Mouse (Mus musculus): ENCODE results near the gene Crygd. TPM values are rescaled to one million over a fixed set of nuclear protein-coding genes. Genes with fewer than 3 reads are reported as not detected.
A peak's percentile ranks its signal among the peaks of the same experiment; 100 is the strongest.
"Not testable (repeated sequence)": the region's sequence is repeated elsewhere in the genome, so short reads cannot be mapped to it uniquely, and the experiment has no call there.

The Crygd gene
- polyA plus RNA-seq, 1 experiment = not detected

- Histone ChIP-seq H3K4me1 (ENCODE audit: control insufficient read depth, insufficient read depth, low read length) (peaks cover 19% of the 10 kb centered on the region), H3K27ac (ENCODE audit: insufficient read depth, low read depth, low read length) (no peak overlapping the region), H3K4me3 (ENCODE audit: insufficient read depth, low read length) (no peak overlapping the region)
- TF ChIP-seq POLR2A (IDR thresholded peaks at IDR 0.05; ENCODE audit: borderline replicate concordance, low read depth, low read length) (no peak), CTCF (IDR thresholded peaks at IDR 0.05; ENCODE audit: low read depth, low read length) (no peak)
Observed at GRCm38 (mm10) chr1:65090370-65090769, 27.1 kb upstream of the Crygd start.

- H3K4me1 ChIP-seq (ENCODE audit: control insufficient read depth, insufficient read depth, low read length) = peaks cover 19% of the 10 kb centered on the region
- no peak for TF ChIP-seq POLR2A (IDR thresholded peaks at IDR 0.05; ENCODE audit: borderline replicate concordance, low read depth, low read length)
- no peak for TF ChIP-seq CTCF (IDR thresholded peaks at IDR 0.05; ENCODE audit: low read depth, low read length)
- H3K4me3 ChIP-seq (ENCODE audit: insufficient read depth, low read length) = no peak overlapping the region
- H3K27ac ChIP-seq (ENCODE audit: insufficient read depth, low read depth, low read length) = 0 out of 2 replicates have a peak overlapping the region, but pooled peaks have one; percentile 13
Observed at GRCm38 (mm10) chr1:65088567-65089356, 25.5 kb upstream of the Crygd start.

- Histone ChIP-seq H3K4me1 (ENCODE audit: control insufficient read depth, insufficient read depth, low read length) (no peaks in the 10 kb centered on the region; the same call in 1 of the 2 replicates), H3K27ac (ENCODE audit: insufficient read depth, low read depth, low read length) (no peak within 1 kb of the TSS), H3K4me3 (ENCODE audit: insufficient read depth, low read length) (no peak within 1 kb of the TSS)
- TF ChIP-seq CTCF (IDR thresholded peaks at IDR 0.05; ENCODE audit: low read depth, low read length) (no peak), POLR2A (IDR thresholded peaks at IDR 0.05; ENCODE audit: borderline replicate concordance, low read depth, low read length) (no peak)
Observed at GRCm38 (mm10) chr1:65082188-65082587, 18.9 kb upstream of the Crygd start, which contains the start of gene Crygb. TSS of gene Crygb (minus strand) at chr1:65082288.

GRCm38 (mm10) chr1:65075607-65076006 lies 12.4 kb upstream of the Crygd start:
- TF ChIP-seq CTCF (IDR thresholded peaks at IDR 0.05; ENCODE audit: low read depth, low read length) (no peak), POLR2A (IDR thresholded peaks at IDR 0.05; ENCODE audit: borderline replicate concordance, low read depth, low read length) (no peak)
- Histone ChIP-seq H3K4me1 (ENCODE audit: control insufficient read depth, insufficient read depth, low read length) (no peaks in the 10 kb centered on the region), H3K4me3 (ENCODE audit: insufficient read depth, low read length) (no peak overlapping the region), H3K27ac (ENCODE audit: insufficient read depth, low read depth, low read length) (no peak overlapping the region)

- TF ChIP-seq CTCF (IDR thresholded peaks at IDR 0.05; ENCODE audit: low read depth, low read length) = no peak
- no peak for TF ChIP-seq POLR2A (IDR thresholded peaks at IDR 0.05; ENCODE audit: borderline replicate concordance, low read depth, low read length)
- no peak within 1 kb of the TSS for H3K27ac ChIP-seq (ENCODE audit: insufficient read depth, low read depth, low read length)
- H3K4me3 ChIP-seq (ENCODE audit: insufficient read depth, low read length) = no peak within 1 kb of the TSS
- no peaks in the 10 kb centered on the region for H3K4me1 ChIP-seq (ENCODE audit: control insufficient read depth, insufficient read depth, low read length)
Observed at GRCm38 (mm10) chr1:65073589-65073988, 10.3 kb upstream of the Crygd start, which contains the start of gene Crygc. TSS of gene Crygc (minus strand) at chr1:65073689.

GRCm38 (mm10) chr1:65067842-65068241 lies 4.6 kb upstream of the Crygd start:
- H3K27ac ChIP-seq (ENCODE audit: insufficient read depth, low read depth, low read length) = no peak overlapping the region
- no peak overlapping the region for H3K4me3 ChIP-seq (ENCODE audit: insufficient read depth, low read length)
- H3K4me1 ChIP-seq (ENCODE audit: control insufficient read depth, insufficient read depth, low read length) = no peaks in the 10 kb centered on the region
- no peak for TF ChIP-seq CTCF (IDR thresholded peaks at IDR 0.05; ENCODE audit: low read depth, low read length)
- no peak for TF ChIP-seq POLR2A (IDR thresholded peaks at IDR 0.05; ENCODE audit: borderline replicate concordance, low read depth, low read length)

GRCm38 (mm10) chr1:65064201-65064600 lies 949 bp upstream of the Crygd start:
- H3K4me3 ChIP-seq (ENCODE audit: insufficient read depth, low read length) = no peak overlapping the region

GRCm38 (mm10) chr1:65052140-65052539 lies 11.1 kb downstream of the Crygd start:
- Histone ChIP-seq H3K4me3 (ENCODE audit: insufficient read depth, low read length) (no peak overlapping the region), H3K27ac (ENCODE audit: insufficient read depth, low read depth, low read length) (no peak overlapping the region), H3K4me1 (ENCODE audit: control insufficient read depth, insufficient read depth, low read length) (no peaks in the 10 kb centered on the region)
- TF ChIP-seq CTCF (IDR thresholded peaks at IDR 0.05; ENCODE audit: low read depth, low read length) (no peak), POLR2A (IDR thresholded peaks at IDR 0.05; ENCODE audit: borderline replicate concordance, low read depth, low read length) (no peak)

More at GRCm38 (mm10) chr1:65064201-65064600, 949 bp upstream of the Crygd start:
- TF ChIP-seq POLR2A (IDR thresholded peaks at IDR 0.05; ENCODE audit: borderline replicate concordance, low read depth, low read length) = no peak
- TF ChIP-seq CTCF (IDR thresholded peaks at IDR 0.05; ENCODE audit: low read depth, low read length) = no peak
- Histone ChIP-seq H3K27ac (ENCODE audit: insufficient read depth, low read depth, low read length) (no peak overlapping the region), H3K4me1 (ENCODE audit: control insufficient read depth, insufficient read depth, low read length) (peaks cover 16% of the 10 kb centered on the region)

GRCm38 (mm10) chr1:65051696-65052095 lies 11.6 kb downstream of the Crygd start:
- no peak for TF ChIP-seq POLR2A (IDR thresholded peaks at IDR 0.05; ENCODE audit: borderline replicate concordance, low read depth, low read length)
- no peak for TF ChIP-seq CTCF (IDR thresholded peaks at IDR 0.05; ENCODE audit: low read depth, low read length)
- no peak overlapping the region for H3K27ac ChIP-seq (ENCODE audit: insufficient read depth, low read depth, low read length)
- no peak overlapping the region for H3K4me3 ChIP-seq (ENCODE audit: insufficient read depth, low read length)
- H3K4me1 ChIP-seq (ENCODE audit: control insufficient read depth, insufficient read depth, low read length) = no peaks in the 10 kb centered on the region

- H3K4me3 ChIP-seq (ENCODE audit: insufficient read depth, low read length); H3K27ac ChIP-seq (ENCODE audit: insufficient read depth, low read depth, low read length); H3K4me1 ChIP-seq (ENCODE audit: control insufficient read depth, insufficient read depth, low read length): not testable (repeated sequence)
Observed at GRCm38 (mm10) chr1:65050952-65051351, 12.3 kb downstream of the Crygd start, which contains the start of gene Cryge. TSS of gene Cryge (minus strand) at chr1:65051149.
